Mouse (Mus musculus): ENCODE measurements at regions not wholly inside any gene's neighbourhood (a gene's known extent, or its start where the extent isn't known, plus 50 kb on each side); places are given as distances from the start of the nearest gene placed in this dataset.
A peak's percentile ranks its signal among the peaks of the same experiment; 100 is the strongest.

- 37% methylated on average over 6 of the region's 6 CpGs for WGBS
- DNase-seq: no peak
- Histone ChIP-seq H3K4me1 (ENCODE audit: control insufficient read depth, insufficient read depth, low read length) (no peaks in the 10 kb centered on the region; the same call in 1 of the 2 replicates), H3K4me3 (replicated peaks; ENCODE audit: extremely low read depth, low read depth, low read length) (no peak overlapping the region)
- no peak for TF ChIP-seq CTCF (IDR thresholded peaks at IDR 0.05; ENCODE audit: insufficient read depth, low read length)
- TF ChIP-seq POLR2A (IDR thresholded peaks at IDR 0.05; ENCODE audit: borderline replicate concordance, extremely low read depth, low read depth, low read length): no peak
Measured at GRCm38 (mm10) chr15:96135816-96136215, 151.5 kb upstream of the Arid2 start.

- 84% methylated on average over 17 of the region's 17 CpGs for WGBS
- Histone ChIP-seq H3K4me1 (ENCODE audit: control insufficient read depth, insufficient read depth, low read length) (no peaks in the 10 kb centered on the region; the same call in 1 of the 2 replicates), H3K4me3 (replicated peaks; ENCODE audit: extremely low read depth, low read depth, low read length) (no peak overlapping the region)
- no peak for DNase-seq
- TF ChIP-seq POLR2A (IDR thresholded peaks at IDR 0.05; ENCODE audit: borderline replicate concordance, extremely low read depth, low read depth, low read length): no peak
- no peak for TF ChIP-seq CTCF (IDR thresholded peaks at IDR 0.05; ENCODE audit: insufficient read depth, low read length)
Measured at GRCm38 (mm10) chr15:96137534-96137933, 149.8 kb upstream of the Arid2 start.

GRCm38 (mm10) chr15:96137945-96138344 is 149.4 kb upstream of the Arid2 start:
- TF ChIP-seq CTCF (IDR thresholded peaks at IDR 0.05; ENCODE audit: insufficient read depth, low read length) (no peak), POLR2A (IDR thresholded peaks at IDR 0.05; ENCODE audit: borderline replicate concordance, extremely low read depth, low read depth, low read length) (no peak)
- no peak for DNase-seq
- Histone ChIP-seq H3K4me3 (replicated peaks; ENCODE audit: extremely low read depth, low read depth, low read length) (no peak overlapping the region), H3K4me1 (ENCODE audit: control insufficient read depth, insufficient read depth, low read length) (no peaks in the 10 kb centered on the region)
- WGBS: 89% methylated on average over 3 of the region's 3 CpGs

- DNase-seq: no peak
- H3K4me3 ChIP-seq (replicated peaks; ENCODE audit: extremely low read depth, low read depth, low read length): no peak overlapping the region
- 49% methylated on average over 6 of the region's 6 CpGs for WGBS
- no peaks in the 10 kb centered on the region for H3K4me1 ChIP-seq (ENCODE audit: control insufficient read depth, insufficient read depth, low read length)
- TF ChIP-seq POLR2A (IDR thresholded peaks at IDR 0.05; ENCODE audit: borderline replicate concordance, extremely low read depth, low read depth, low read length) (no peak), CTCF (IDR thresholded peaks at IDR 0.05; ENCODE audit: insufficient read depth, low read length) (no peak)
Measured at GRCm38 (mm10) chr15:96153489-96153888, 133.8 kb upstream of the Arid2 start.

GRCm38 (mm10) chr15:96158321-96158720 is 129.0 kb upstream of the Arid2 start:
- H3K4me1 ChIP-seq (ENCODE audit: control insufficient read depth, insufficient read depth, low read length): no peaks in the 10 kb centered on the region
- 77% methylated on average over 4 of the region's 4 CpGs for WGBS
- H3K4me3 ChIP-seq (replicated peaks; ENCODE audit: extremely low read depth, low read depth, low read length): no peak overlapping the region
- DNase-seq: no peak
- TF ChIP-seq CTCF (IDR thresholded peaks at IDR 0.05; ENCODE audit: insufficient read depth, low read length) (no peak), POLR2A (IDR thresholded peaks at IDR 0.05; ENCODE audit: borderline replicate concordance, extremely low read depth, low read depth, low read length) (no peak)

GRCm38 (mm10) chr15:96164771-96165431 is 122.4 kb upstream of the Arid2 start:
- H3K4me3 ChIP-seq (replicated peaks; ENCODE audit: extremely low read depth, low read depth, low read length): no peak overlapping the region
- no peaks in the 10 kb centered on the region for H3K4me1 ChIP-seq (ENCODE audit: control insufficient read depth, insufficient read depth, low read length)
- TF ChIP-seq CTCF (IDR thresholded peaks at IDR 0.05; ENCODE audit: insufficient read depth, low read length) (no peak), POLR2A (IDR thresholded peaks at IDR 0.05; ENCODE audit: borderline replicate concordance, extremely low read depth, low read depth, low read length) (no peak)
- WGBS: 47% methylated on average over 13 of the region's 13 CpGs
- no peak for DNase-seq

GRCm38 (mm10) chr15:96167256-96167655 is 120.1 kb upstream of the Arid2 start:
- 79% methylated on average over 9 of the region's 9 CpGs for WGBS
- no peak for DNase-seq
- TF ChIP-seq CTCF (IDR thresholded peaks at IDR 0.05; ENCODE audit: insufficient read depth, low read length): no peak
- no peak for TF ChIP-seq POLR2A (IDR thresholded peaks at IDR 0.05; ENCODE audit: borderline replicate concordance, extremely low read depth, low read depth, low read length)
- H3K4me3 ChIP-seq (replicated peaks; ENCODE audit: extremely low read depth, low read depth, low read length): no peak overlapping the region
- H3K4me1 ChIP-seq (ENCODE audit: control insufficient read depth, insufficient read depth, low read length): no peaks in the 10 kb centered on the region; the same call in 1 of the 2 replicates

GRCm38 (mm10) chr15:96169726-96170467 is 117.4 kb upstream of the Arid2 start:
- 26% methylated on average over 15 of the region's 15 CpGs for WGBS
- no peak overlapping the region for H3K4me3 ChIP-seq (replicated peaks; ENCODE audit: extremely low read depth, low read depth, low read length)
- DNase-seq: no peak
- no peaks in the 10 kb centered on the region; the same call in 1 of the 2 replicates for H3K4me1 ChIP-seq (ENCODE audit: control insufficient read depth, insufficient read depth, low read length)
- TF ChIP-seq CTCF (IDR thresholded peaks at IDR 0.05; ENCODE audit: insufficient read depth, low read length): no peak
- TF ChIP-seq POLR2A (IDR thresholded peaks at IDR 0.05; ENCODE audit: borderline replicate concordance, extremely low read depth, low read depth, low read length): no peak

GRCm38 (mm10) chr15:96170986-96171769 is 116.1 kb upstream of the Arid2 start:
- no peak for TF ChIP-seq POLR2A (IDR thresholded peaks at IDR 0.05; ENCODE audit: borderline replicate concordance, extremely low read depth, low read depth, low read length)
- peak overlapping the region; percentile 39 for H3K4me3 ChIP-seq (replicated peaks; ENCODE audit: extremely low read depth, low read depth, low read length)

More at GRCm38 (mm10) chr15:96170986-96171769, 116.1 kb upstream of the Arid2 start:
- no peaks in the 10 kb centered on the region; the same call in 1 of the 2 replicates for H3K4me1 ChIP-seq (ENCODE audit: control insufficient read depth, insufficient read depth, low read length)
- WGBS: 14% methylated on average over 22 of the region's 22 CpGs
- peak; percentile 35 for DNase-seq

Measured in lung, adult 2 months (tissue).